Mouse (Mus musculus) midbrain, embryonic 12.5 days (tissue): ENCODE measurements at regions not wholly inside any gene's neighbourhood (a gene's known extent, or its start where the extent isn't known, plus 50 kb on each side); places are given as distances from the start of the nearest gene placed in this dataset.

ENCODE experiments used
- ATAC-seq: fragments of 200-750 bp; cut with Nextera tagmentation; 2 replicates; pipeline ENCODE4 v1.8.0; 2017; ENCODE audit warnings: low read depth, moderate TSS enrichment, moderate library complexity; ENCODE audit not compliant: low FRiP score
- H3K27ac ChIP-seq: fragments of 300-500 bp; sonication (generic); replicated peaks from 2 replicates; pipeline ENCODE4 v1.5.1; 2016; ENCODE audit warnings: mild to moderate bottlenecking
- H3K27me3 ChIP-seq: fragments of 300-500 bp; sonication (generic); 2 replicates; pipeline ENCODE4 v1.6.1; 2016; ENCODE audit warnings: mild to moderate bottlenecking
- H3K36me3 ChIP-seq: fragments of 300-500 bp; sonication (generic); 2 replicates; pipeline ENCODE4 v1.6.1; 2016
- H3K4me1 ChIP-seq: fragments of 300-500 bp; sonication (generic); 2 replicates; pipeline ENCODE4 v1.6.1; 2016
- H3K4me2 ChIP-seq: fragments of 300-500 bp; sonication (generic); replicated peaks from 2 replicates; pipeline ENCODE4 v1.6.1; 2016; ENCODE audit warnings: mild to moderate bottlenecking, moderate library complexity
- H3K4me3 ChIP-seq: fragments of 300-500 bp; sonication (generic); 2 replicates; pipeline ENCODE4 v1.5.1; 2016; ENCODE audit warnings: mild to moderate bottlenecking
- H3K9ac ChIP-seq: fragments of 300-500 bp; sonication (generic); replicated peaks from 2 replicates; pipeline ENCODE4 v1.6.1; 2016; ENCODE audit warnings: mild to moderate bottlenecking, moderate library complexity
- H3K9me3 ChIP-seq: fragments of 300-500 bp; sonication (generic); 2 replicates; pipeline ENCODE4 v1.6.1; 2016; ENCODE audit warnings: mild to moderate bottlenecking
- WGBS: fragments of 180-500 bp; shearing (Covaris S2); methylation state at CpG from one replicate; pipeline ENCODE4 v1.1.7; 2016; 5-methylcytosine and 5-hydroxymethylcytosine counted together

DNA sequence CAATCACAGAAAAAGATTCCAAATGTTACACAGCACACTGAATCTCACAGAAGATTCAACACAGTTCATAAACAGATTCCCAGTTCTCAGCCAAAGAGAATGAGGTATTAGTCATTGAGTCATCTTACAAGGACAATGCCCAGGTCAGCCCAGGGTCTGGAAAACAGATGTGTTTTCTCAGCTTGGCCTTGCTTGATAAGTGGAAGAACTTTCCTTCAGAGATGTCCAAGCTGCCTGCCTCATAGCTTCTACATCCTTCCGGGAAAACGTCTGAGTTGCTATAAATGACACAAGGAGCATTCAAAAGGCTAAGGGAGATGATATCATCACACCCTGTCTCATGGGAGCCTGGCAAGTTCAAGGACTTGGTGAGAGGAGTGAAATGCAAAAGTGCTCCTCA lies 139.9 kb upstream of the Pdzrn3 start:
- Histone ChIP-seq H3K9ac (no peak overlapping the region), H3K4me3 (no peak overlapping the region), H3K4me1 (peaks cover 8% of the 10 kb centered on the region; the same call in 1 of the 2 replicates), H3K27me3 (no peaks in the 10 kb centered on the region), H3K9me3 (no peaks in the 10 kb centered on the region), H3K4me2 (no peak overlapping the region), H3K27ac (no peak overlapping the region), H3K36me3 (no peaks in the 10 kb centered on the region)
- no peak for ATAC-seq
- WGBS: 77% methylated on average over 2 of the region's 2 CpGs

GRCm38 (mm10) chr6:101513696-101514095 lies 136.0 kb upstream of the Pdzrn3 start:
- no peak overlapping the region for H3K4me3 ChIP-seq
- no peak for ATAC-seq
- 78% methylated on average over 2 of the region's 2 CpGs for WGBS

GRCm38 (mm10) chr6:101502149-101502548 lies 124.5 kb upstream of the Pdzrn3 start:
- Histone ChIP-seq H3K9me3 (no peaks in the 10 kb centered on the region), H3K9ac (no peak overlapping the region), H3K4me2 (no peak overlapping the region), H3K36me3 (no peaks in the 10 kb centered on the region), H3K4me1 (0 out of 2 replicates have a peak, but pooled peaks cover 3% of the 10 kb centered on the region), H3K4me3 (no peak overlapping the region), H3K27ac (no peak overlapping the region), H3K27me3 (no peaks in the 10 kb centered on the region)
- WGBS: 55% methylated on average over 5 of the region's 5 CpGs
- ATAC-seq: no peak

More at GRCm38 (mm10) chr6:101513696-101514095, 136.0 kb upstream of the Pdzrn3 start:
- Histone ChIP-seq H3K4me2 (no peak overlapping the region), H3K36me3 (no peaks in the 10 kb centered on the region), H3K9ac (no peak overlapping the region), H3K27me3 (no peaks in the 10 kb centered on the region), H3K27ac (no peak overlapping the region), H3K9me3 (no peaks in the 10 kb centered on the region), H3K4me1 (no peaks in the 10 kb centered on the region)

DNA sequence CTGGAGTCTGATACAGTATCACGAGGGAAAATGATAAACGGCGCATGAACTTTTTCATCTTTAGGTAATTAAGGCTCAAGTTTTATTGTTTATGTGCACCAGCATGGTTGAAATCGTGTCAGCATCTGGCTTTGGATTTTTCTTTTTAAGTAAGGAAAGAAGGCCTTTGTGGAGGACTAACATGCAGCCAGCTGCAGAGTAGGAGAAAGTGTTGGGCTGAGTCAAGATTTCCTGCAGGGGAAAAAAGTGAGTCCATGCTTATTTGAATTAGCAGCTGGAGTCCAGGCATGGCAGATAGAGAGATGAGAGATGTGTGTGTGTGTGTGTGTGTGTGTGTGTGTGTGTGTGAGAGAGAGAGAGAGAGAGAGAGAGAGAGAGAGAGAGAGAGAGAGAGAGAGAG lies 124.0 kb upstream of the Pdzrn3 start:
- 0 out of 2 replicates have a peak, but pooled peaks cover 3% of the 10 kb centered on the region for H3K4me1 ChIP-seq
- H3K36me3 ChIP-seq: no peaks in the 10 kb centered on the region
- H3K27ac ChIP-seq: no peak overlapping the region
- 79% methylated on average over 4 of the region's 4 CpGs for WGBS
- no peaks in the 10 kb centered on the region for H3K9me3 ChIP-seq
- no peaks in the 10 kb centered on the region for H3K27me3 ChIP-seq
- no peak overlapping the region for H3K4me2 ChIP-seq
- no peak overlapping the region for H3K4me3 ChIP-seq
- no peak for ATAC-seq
- no peak overlapping the region for H3K9ac ChIP-seq

DNA sequence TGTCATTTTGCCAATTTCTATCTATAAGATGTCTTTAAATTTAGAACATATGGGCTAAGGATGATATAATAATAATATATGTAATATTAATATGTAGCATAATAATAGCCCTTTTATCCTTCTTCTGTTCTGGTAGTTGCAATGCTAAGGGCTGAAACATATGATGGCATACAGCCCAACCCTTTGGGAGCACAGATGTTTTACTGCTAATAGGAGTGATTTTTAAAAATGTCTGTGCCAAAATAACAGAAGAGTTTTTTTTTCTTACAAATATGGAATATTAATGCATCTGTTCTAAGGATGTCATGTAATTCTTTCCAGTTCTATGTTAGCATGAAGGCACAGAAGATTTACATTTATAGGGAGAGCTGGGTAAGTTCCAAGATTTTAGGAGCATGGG lies 122.5 kb upstream of the Pdzrn3 start:
- H3K27ac ChIP-seq: no peak overlapping the region
- no peak overlapping the region for H3K9ac ChIP-seq
- no peaks in the 10 kb centered on the region for H3K36me3 ChIP-seq
- 0 out of 2 replicates have a peak, but pooled peaks cover 3% of the 10 kb centered on the region for H3K4me1 ChIP-seq
- H3K4me3 ChIP-seq: no peak overlapping the region
- H3K9me3 ChIP-seq: no peaks in the 10 kb centered on the region
- no peak for ATAC-seq
- no peaks in the 10 kb centered on the region for H3K27me3 ChIP-seq
- no peak overlapping the region for H3K4me2 ChIP-seq

- no peak overlapping the region for H3K27ac ChIP-seq
- H3K9me3 ChIP-seq: no peaks in the 10 kb centered on the region
- H3K4me3 ChIP-seq: no peak overlapping the region
- H3K27me3 ChIP-seq: 0 out of 2 replicates have a peak, but pooled peaks cover 4% of the 10 kb centered on the region
- H3K4me1 ChIP-seq: no peaks in the 10 kb centered on the region
- no peak overlapping the region for H3K9ac ChIP-seq
- 72% methylated on average over 2 of the region's 2 CpGs for WGBS
- no peaks in the 10 kb centered on the region for H3K36me3 ChIP-seq
- H3K4me2 ChIP-seq: no peak overlapping the region
- no peak for ATAC-seq
Observed at GRCm38 (mm10) chr6:101488466-101488865, 110.8 kb upstream of the Pdzrn3 start.

- H3K36me3 ChIP-seq: no peaks in the 10 kb centered on the region
- 58% methylated on average over 12 of the region's 12 CpGs for WGBS
- H3K4me2 ChIP-seq: no peak overlapping the region
- no peak overlapping the region for H3K27ac ChIP-seq
- no peak overlapping the region for H3K4me3 ChIP-seq
- H3K27me3 ChIP-seq: 0 out of 2 replicates have a peak, but pooled peaks cover 4% of the 10 kb centered on the region
- H3K4me1 ChIP-seq: no peaks in the 10 kb centered on the region
- ATAC-seq: no peak
- H3K9ac ChIP-seq: no peak overlapping the region
- H3K9me3 ChIP-seq: no peaks in the 10 kb centered on the region
Observed at GRCm38 (mm10) chr6:101484526-101485287, 107.0 kb upstream of the Pdzrn3 start.

DNA sequence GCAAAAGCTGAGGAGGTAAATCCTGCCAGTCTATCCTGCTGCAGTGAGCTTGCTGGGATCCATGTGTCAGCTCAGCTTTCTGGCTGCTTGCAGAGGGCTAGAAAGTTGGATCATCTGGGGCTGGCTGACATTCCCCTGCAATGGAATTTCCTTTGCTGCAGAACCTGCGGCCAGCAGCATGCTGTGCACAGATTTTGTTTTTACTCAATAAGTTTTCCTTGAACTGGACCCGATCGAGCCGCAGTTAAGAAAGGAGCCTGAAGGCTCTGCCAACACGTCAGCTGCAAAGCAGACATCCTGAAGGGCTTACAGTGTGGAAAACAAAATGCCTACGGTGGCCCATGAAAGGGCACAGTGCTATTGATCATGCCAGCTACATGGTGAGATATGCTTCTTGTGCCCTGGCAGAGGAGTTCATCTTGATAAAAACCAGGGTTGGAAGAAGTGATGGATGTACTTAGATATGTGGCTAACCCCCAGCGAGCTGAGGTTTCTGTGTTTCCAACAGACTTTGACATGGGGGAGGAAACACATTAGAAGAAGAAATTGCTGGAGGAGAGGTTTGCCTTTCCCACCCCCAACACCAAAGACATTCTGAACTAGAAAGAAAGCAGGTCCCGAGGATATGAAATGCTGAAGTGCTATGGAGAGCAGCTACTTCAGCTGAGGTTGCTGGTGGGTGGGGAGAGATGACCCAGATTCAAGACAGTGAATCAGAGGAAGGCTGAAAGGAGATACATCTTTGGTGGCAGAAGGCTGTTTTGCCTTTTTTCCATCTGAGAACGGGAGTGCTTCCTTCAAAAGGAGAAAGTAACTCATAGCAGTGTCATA lies 105.2 kb upstream of the Pdzrn3 start:
- Histone ChIP-seq H3K4me1 (no peaks in the 10 kb centered on the region), H3K9ac (no peak overlapping the region), H3K9me3 (no peaks in the 10 kb centered on the region), H3K36me3 (no peaks in the 10 kb centered on the region), H3K27ac (no peak overlapping the region), H3K4me2 (no peak overlapping the region), H3K4me3 (no peak overlapping the region), H3K27me3 (0 out of 2 replicates have a peak, but pooled peaks cover 4% of the 10 kb centered on the region)
- ATAC-seq: no peak
- WGBS: 64% methylated on average over 9 of the region's 9 CpGs

DNA sequence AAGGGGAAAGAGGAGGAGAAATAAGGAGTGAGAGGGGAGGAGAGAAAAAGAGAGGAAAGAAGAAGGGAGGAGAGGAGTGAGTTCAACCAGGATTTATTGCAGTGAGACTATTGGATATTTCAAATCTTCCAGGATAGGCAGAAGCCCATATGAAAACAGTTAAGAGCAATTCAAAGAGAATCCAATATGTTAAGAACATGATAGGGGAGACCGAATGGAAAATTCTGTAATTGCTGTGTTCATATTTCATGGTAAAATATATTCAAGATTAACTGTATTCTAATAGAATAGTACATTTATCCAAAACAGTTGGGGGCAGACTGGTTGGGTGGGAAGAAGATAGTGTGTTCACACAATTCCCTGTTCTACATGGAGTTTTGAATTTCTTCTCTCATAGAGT lies 96.3 kb upstream of the Pdzrn3 start:
- Histone ChIP-seq H3K4me1 (peaks cover 4% of the 10 kb centered on the region; the same call in 1 of the 2 replicates), H3K9me3 (no peaks in the 10 kb centered on the region), H3K27ac (no peak overlapping the region), H3K4me2 (no peak overlapping the region), H3K27me3 (no peaks in the 10 kb centered on the region), H3K36me3 (no peaks in the 10 kb centered on the region), H3K9ac (no peak overlapping the region), H3K4me3 (no peak overlapping the region)
- WGBS: 91% methylated on average over 1 of the region's 1 CpGs
- no peak for ATAC-seq

- 18% methylated on average over 5 of the region's 5 CpGs for WGBS
- Histone ChIP-seq H3K9me3 (no peaks in the 10 kb centered on the region), H3K9ac (no peak overlapping the region), H3K27ac (no peak overlapping the region), H3K4me3 (no peak overlapping the region), H3K4me2 (no peak overlapping the region), H3K27me3 (no peaks in the 10 kb centered on the region), H3K36me3 (no peaks in the 10 kb centered on the region), H3K4me1 (peaks cover 4% of the 10 kb centered on the region; the same call in 1 of the 2 replicates)
- peak; percentile 74; the same call in 1 of the 2 replicates for ATAC-seq
Observed at GRCm38 (mm10) chr6:101473257-101473925, 95.7 kb upstream of the Pdzrn3 start.

DNA sequence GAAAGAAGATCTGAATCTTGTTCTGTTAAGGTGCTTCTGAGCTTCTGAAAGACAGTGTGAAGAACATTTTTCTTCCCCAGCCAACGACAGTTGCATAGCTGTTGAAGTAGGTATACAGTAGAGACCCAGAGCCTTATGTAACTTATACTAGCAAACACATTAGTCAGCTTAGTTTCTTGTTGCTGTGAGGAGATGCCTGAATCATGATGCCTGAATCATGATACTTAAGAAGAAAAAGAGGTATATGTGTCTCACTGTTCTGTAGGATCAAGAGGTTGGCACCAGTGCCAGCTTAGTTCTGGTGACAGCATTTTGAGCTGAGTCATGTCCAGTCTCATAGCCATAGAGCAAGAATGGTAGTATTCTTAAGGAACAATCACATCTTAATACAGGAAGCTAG lies 87.2 kb upstream of the Pdzrn3 start:
- no peak overlapping the region for H3K4me3 ChIP-seq
- H3K9ac ChIP-seq: no peak overlapping the region
- no peaks in the 10 kb centered on the region for H3K36me3 ChIP-seq
- 78% methylated on average over 1 of the region's 1 CpGs for WGBS
- no peaks in the 10 kb centered on the region for H3K9me3 ChIP-seq
- no peak overlapping the region for H3K4me2 ChIP-seq
- no peak for ATAC-seq
- no peak overlapping the region for H3K27ac ChIP-seq
- no peaks in the 10 kb centered on the region for H3K27me3 ChIP-seq
- H3K4me1 ChIP-seq: no peaks in the 10 kb centered on the region
